Mouse (Mus musculus): Measurements from ENCODE around the gene Ess2. TPM values are rescaled to one million over a fixed set of nuclear protein-coding genes. Genes with fewer than 3 reads are reported as not detected.

Gene Ess2
- polyA plus RNA-seq, 1 experiment from 2014 or later = 12.5 TPM

- Histone ChIP-seq H3K4me1 (replicated peaks; ENCODE audit: control insufficient read depth, insufficient read depth, low read length) (no peaks in the 10 kb centered on the region), H3K27me3 (replicated peaks; ENCODE audit: control insufficient read depth, insufficient read depth, low read length) (no peaks in the 10 kb centered on the region), H3K36me3 (ENCODE audit: control insufficient read depth, insufficient read depth) (no peaks in the 10 kb centered on the region), H3K27ac (ENCODE audit: low read depth, low read length) (no peak overlapping the region), H3K9ac (ENCODE audit: low read depth, low read length) (no peak overlapping the region), H3K4me2 (replicated peaks; ENCODE audit: low read depth) (no peak overlapping the region), H3K4me3 (ENCODE audit: low read depth, low read length) (no peak overlapping the region), H3K9me3 (ENCODE audit: control insufficient read depth) (no peaks in the 10 kb centered on the region)
- ATAC-seq = no peak
- WGBS = 66% methylated on average over 8 of the region's 8 CpGs
- no peak for TF ChIP-seq CTCF (IDR thresholded peaks at IDR 0.05; ENCODE audit: low read depth)
Measured at GRCm38 (mm10) chr16:17943466-17943865, 32.3 kb upstream of the Ess2 start.

- Histone ChIP-seq H3K36me3 (ENCODE audit: control insufficient read depth, insufficient read depth) (no peaks in the 10 kb centered on the region), H3K9ac (ENCODE audit: low read depth, low read length) (no peak overlapping the region), H3K4me1 (replicated peaks; ENCODE audit: control insufficient read depth, insufficient read depth, low read length) (no peaks in the 10 kb centered on the region), H3K27ac (ENCODE audit: low read depth, low read length) (peak overlapping the region; percentile 63), H3K27me3 (replicated peaks; ENCODE audit: control insufficient read depth, insufficient read depth, low read length) (peaks cover 13% of the 10 kb centered on the region; the same call in 1 of the 2 replicates), H3K4me2 (replicated peaks; ENCODE audit: low read depth) (peak overlapping the region; percentile 27), H3K9me3 (ENCODE audit: control insufficient read depth) (no peaks in the 10 kb centered on the region), H3K4me3 (ENCODE audit: low read depth, low read length) (no peak overlapping the region)
- TF ChIP-seq CTCF (IDR thresholded peaks at IDR 0.05; ENCODE audit: low read depth) = no peak
- ATAC-seq = peak; percentile 88
- WGBS = 13% methylated on average over 9 of the region's 9 CpGs
Measured at GRCm38 (mm10) chr16:17939255-17939751, 28.2 kb upstream of the Ess2 start.

- Histone ChIP-seq H3K4me3 (ENCODE audit: low read depth, low read length) (no peak overlapping the region), H3K4me1 (replicated peaks; ENCODE audit: control insufficient read depth, insufficient read depth, low read length) (no peaks in the 10 kb centered on the region), H3K4me2 (replicated peaks; ENCODE audit: low read depth) (peak overlapping the region; percentile 27), H3K9ac (ENCODE audit: low read depth, low read length) (no peak overlapping the region), H3K36me3 (ENCODE audit: control insufficient read depth, insufficient read depth) (no peaks in the 10 kb centered on the region), H3K27ac (ENCODE audit: low read depth, low read length) (peak overlapping the region; percentile 63; the same call in 1 of the 2 replicates), H3K27me3 (replicated peaks; ENCODE audit: control insufficient read depth, insufficient read depth, low read length) (peaks cover 13% of the 10 kb centered on the region; the same call in 1 of the 2 replicates), H3K9me3 (ENCODE audit: control insufficient read depth) (no peaks in the 10 kb centered on the region)
- peak; percentile 94 for ATAC-seq
- WGBS = 10% methylated on average over 7 of the region's 7 CpGs
- TF ChIP-seq CTCF (IDR thresholded peaks at IDR 0.05; ENCODE audit: low read depth) = peak; percentile 91
Measured at GRCm38 (mm10) chr16:17938821-17939220, 27.7 kb upstream of the Ess2 start.

GRCm38 (mm10) chr16:17938187-17938586, 27.0 kb upstream of the Ess2 start:
- no peak overlapping the region for H3K27ac ChIP-seq (ENCODE audit: low read depth, low read length)
- TF ChIP-seq CTCF (IDR thresholded peaks at IDR 0.05; ENCODE audit: low read depth) = no peak
- no peak overlapping the region for H3K4me3 ChIP-seq (ENCODE audit: low read depth, low read length)
- H3K9me3 ChIP-seq (ENCODE audit: control insufficient read depth) = no peaks in the 10 kb centered on the region
- ATAC-seq = peak; percentile 42; the same call in 1 of the 2 replicates
- no peak overlapping the region for H3K4me2 ChIP-seq (replicated peaks; ENCODE audit: low read depth)
- 54% methylated on average over 7 of the region's 7 CpGs for WGBS
- no peaks in the 10 kb centered on the region for H3K4me1 ChIP-seq (replicated peaks; ENCODE audit: control insufficient read depth, insufficient read depth, low read length)
- peaks cover 13% of the 10 kb centered on the region; the same call in 1 of the 2 replicates for H3K27me3 ChIP-seq (replicated peaks; ENCODE audit: control insufficient read depth, insufficient read depth, low read length)
- no peaks in the 10 kb centered on the region for H3K36me3 ChIP-seq (ENCODE audit: control insufficient read depth, insufficient read depth)
- H3K9ac ChIP-seq (ENCODE audit: low read depth, low read length) = no peak overlapping the region

- H3K9me3 ChIP-seq (ENCODE audit: control insufficient read depth) = no peaks in the 10 kb centered on the region
- ATAC-seq = no peak
- H3K36me3 ChIP-seq (ENCODE audit: control insufficient read depth, insufficient read depth) = no peaks in the 10 kb centered on the region
- no peaks in the 10 kb centered on the region for H3K4me1 ChIP-seq (replicated peaks; ENCODE audit: control insufficient read depth, insufficient read depth, low read length)
- no peak overlapping the region for H3K4me2 ChIP-seq (replicated peaks; ENCODE audit: low read depth)
- H3K9ac ChIP-seq (ENCODE audit: low read depth, low read length) = no peak overlapping the region
- no peak overlapping the region for H3K27ac ChIP-seq (ENCODE audit: low read depth, low read length)
- H3K4me3 ChIP-seq (ENCODE audit: low read depth, low read length) = no peak overlapping the region
- no peak for TF ChIP-seq CTCF (IDR thresholded peaks at IDR 0.05; ENCODE audit: low read depth)
- peaks cover 13% of the 10 kb centered on the region; the same call in 1 of the 2 replicates for H3K27me3 ChIP-seq (replicated peaks; ENCODE audit: control insufficient read depth, insufficient read depth, low read length)
- WGBS = 82% methylated on average over 10 of the region's 10 CpGs
Measured at GRCm38 (mm10) chr16:17936776-17937175, 25.6 kb upstream of the Ess2 start.

- no peak for ATAC-seq
- Histone ChIP-seq H3K4me3 (ENCODE audit: low read depth, low read length) (no peak overlapping the region), H3K27me3 (replicated peaks; ENCODE audit: control insufficient read depth, insufficient read depth, low read length) (peaks cover 15% of the 10 kb centered on the region; the same call in 1 of the 2 replicates), H3K9me3 (ENCODE audit: control insufficient read depth) (no peaks in the 10 kb centered on the region), H3K9ac (ENCODE audit: low read depth, low read length) (no peak overlapping the region), H3K27ac (ENCODE audit: low read depth, low read length) (no peak overlapping the region), H3K36me3 (ENCODE audit: control insufficient read depth, insufficient read depth) (no peaks in the 10 kb centered on the region), H3K4me2 (replicated peaks; ENCODE audit: low read depth) (no peak overlapping the region), H3K4me1 (replicated peaks; ENCODE audit: control insufficient read depth, insufficient read depth, low read length) (no peaks in the 10 kb centered on the region)
- WGBS = 67% methylated on average over 3 of the region's 3 CpGs
- no peak for TF ChIP-seq CTCF (IDR thresholded peaks at IDR 0.05; ENCODE audit: low read depth)
Measured at GRCm38 (mm10) chr16:17934445-17934910, 23.3 kb upstream of the Ess2 start.
